Mouse (Mus musculus): ENCODE measurements around the gene Col2a1. TPM values are rescaled to one million over a fixed set of nuclear protein-coding genes. Genes with fewer than 3 reads are reported as not detected.
A peak's percentile ranks its signal among the peaks of the same experiment; 100 is the strongest.

Gene Col2a1
- polyA plus RNA-seq, 1 experiment from 2014 or later: not detected

- no peak overlapping the region for H3K4me3 ChIP-seq (ENCODE audit: inconsistent target)
- H3K79me2 ChIP-seq (ENCODE audit: inconsistent target): no peaks in the 10 kb centered on the region
- H3K27ac ChIP-seq: no peak overlapping the region
- WGBS (ENCODE audit: missing documents): 86% methylated on average over 12 of the region's 13 CpGs
- H3K36me3 ChIP-seq (ENCODE audit: inconsistent target): no peaks in the 10 kb centered on the region
Measured at GRCm38 (mm10) chr15:97992027-97992711, 12.3 kb downstream of the Col2a1 start.

GRCm38 (mm10) chr15:97991285-97991895, 13.1 kb downstream of the Col2a1 start:
- WGBS (ENCODE audit: missing documents): 84% methylated on average over 12 of the region's 12 CpGs
- H3K36me3 ChIP-seq (ENCODE audit: inconsistent target): no peaks in the 10 kb centered on the region

DNA sequence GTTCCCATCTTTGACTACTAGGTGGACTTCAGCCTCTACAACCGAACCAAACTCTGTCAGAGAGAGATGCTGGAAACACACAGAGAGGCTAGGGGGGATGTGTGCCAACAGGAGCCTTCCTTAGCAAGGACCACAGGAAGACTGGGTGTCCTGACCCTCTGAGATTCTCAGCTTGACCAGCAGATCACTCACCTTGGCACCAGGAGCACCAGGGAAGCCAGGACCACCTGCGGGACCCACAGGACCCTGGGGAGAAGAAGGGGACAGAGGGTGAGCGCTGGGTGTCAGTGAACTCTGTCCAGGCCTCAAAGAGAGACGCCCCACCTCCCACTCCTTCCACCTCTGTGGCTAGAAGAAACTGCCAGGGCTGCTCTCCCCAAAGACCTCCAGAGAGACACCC, 13.8 kb downstream of the Col2a1 start:
- Histone ChIP-seq H3K36me3 (ENCODE audit: inconsistent target) (no peaks in the 10 kb centered on the region), H3K27ac (no peak overlapping the region), H3K79me2 (ENCODE audit: inconsistent target) (no peaks in the 10 kb centered on the region), H3K4me3 (ENCODE audit: inconsistent target) (no peak overlapping the region)
- WGBS (ENCODE audit: missing documents): 68% methylated on average over 4 of the region's 4 CpGs

More at GRCm38 (mm10) chr15:97991285-97991895, 13.1 kb downstream of the Col2a1 start:
- Histone ChIP-seq H3K79me2 (ENCODE audit: inconsistent target) (no peaks in the 10 kb centered on the region), H3K4me3 (ENCODE audit: inconsistent target) (no peak overlapping the region), H3K27ac (no peak overlapping the region)

DNA sequence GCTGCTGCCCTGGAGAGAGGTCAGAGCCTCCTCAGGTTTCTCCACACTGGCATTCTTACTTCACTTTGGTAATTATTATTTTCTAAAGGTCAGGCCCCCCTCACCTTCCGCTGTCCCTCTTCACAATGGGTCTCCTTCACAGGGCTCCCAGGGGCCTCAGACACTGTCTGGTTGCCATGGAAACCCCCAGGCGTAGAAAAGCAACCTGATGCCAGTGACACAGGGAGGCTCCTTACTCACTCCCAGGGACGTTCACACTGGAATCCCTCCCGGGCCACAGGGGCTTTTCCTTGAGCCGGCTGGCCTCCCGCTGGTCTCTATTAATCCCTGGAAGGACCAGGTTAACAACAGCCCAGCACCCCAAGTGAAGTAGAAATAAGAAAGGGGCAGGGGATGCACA, 14.4 kb downstream of the Col2a1 start:
- Histone ChIP-seq H3K27ac (no peak overlapping the region), H3K36me3 (ENCODE audit: inconsistent target) (no peaks in the 10 kb centered on the region), H3K4me3 (ENCODE audit: inconsistent target) (no peak overlapping the region), H3K79me2 (ENCODE audit: inconsistent target) (no peaks in the 10 kb centered on the region)
- whole genome bisulfite sequencing (ENCODE audit: missing documents): 49% methylated on average over 4 of the region's 6 CpGs

DNA sequence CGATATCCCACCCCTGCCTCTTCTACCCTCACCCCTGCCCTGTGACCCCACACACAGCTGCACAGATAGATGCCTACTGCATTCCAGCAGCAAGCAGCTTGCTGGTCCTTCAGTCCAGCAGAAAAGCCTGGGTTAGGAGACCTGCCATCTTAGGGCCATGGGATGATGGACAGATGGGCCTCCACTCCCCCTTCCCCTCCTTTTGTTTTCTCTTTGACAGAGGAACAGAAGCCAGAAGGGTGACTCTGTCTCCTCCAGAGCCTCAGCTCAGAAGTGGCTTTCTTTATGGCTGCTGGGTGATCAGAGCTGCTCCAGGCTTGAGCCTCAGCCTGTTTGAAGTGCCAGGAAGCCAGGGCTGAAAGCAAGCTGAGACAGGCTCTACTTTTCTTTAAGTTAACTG, 15.0 kb downstream of the Col2a1 start:
- H3K27ac ChIP-seq: no peak overlapping the region
- WGBS (ENCODE audit: missing documents): 79% methylated on average over 1 of the region's 1 CpGs
- H3K4me3 ChIP-seq (ENCODE audit: inconsistent target): no peak overlapping the region
- H3K36me3 ChIP-seq (ENCODE audit: inconsistent target): no peaks in the 10 kb centered on the region
- H3K79me2 ChIP-seq (ENCODE audit: inconsistent target): no peaks in the 10 kb centered on the region

GRCm38 (mm10) chr15:97981560-97981959, 22.9 kb downstream of the Col2a1 start:
- Histone ChIP-seq H3K36me3 (ENCODE audit: inconsistent target) (no peaks in the 10 kb centered on the region), H3K79me2 (ENCODE audit: inconsistent target) (no peaks in the 10 kb centered on the region), H3K4me3 (ENCODE audit: inconsistent target) (no peak overlapping the region), H3K27ac (no peak overlapping the region)
- 86% methylated on average over 6 of the region's 6 CpGs for WGBS (ENCODE audit: missing documents)

DNA sequence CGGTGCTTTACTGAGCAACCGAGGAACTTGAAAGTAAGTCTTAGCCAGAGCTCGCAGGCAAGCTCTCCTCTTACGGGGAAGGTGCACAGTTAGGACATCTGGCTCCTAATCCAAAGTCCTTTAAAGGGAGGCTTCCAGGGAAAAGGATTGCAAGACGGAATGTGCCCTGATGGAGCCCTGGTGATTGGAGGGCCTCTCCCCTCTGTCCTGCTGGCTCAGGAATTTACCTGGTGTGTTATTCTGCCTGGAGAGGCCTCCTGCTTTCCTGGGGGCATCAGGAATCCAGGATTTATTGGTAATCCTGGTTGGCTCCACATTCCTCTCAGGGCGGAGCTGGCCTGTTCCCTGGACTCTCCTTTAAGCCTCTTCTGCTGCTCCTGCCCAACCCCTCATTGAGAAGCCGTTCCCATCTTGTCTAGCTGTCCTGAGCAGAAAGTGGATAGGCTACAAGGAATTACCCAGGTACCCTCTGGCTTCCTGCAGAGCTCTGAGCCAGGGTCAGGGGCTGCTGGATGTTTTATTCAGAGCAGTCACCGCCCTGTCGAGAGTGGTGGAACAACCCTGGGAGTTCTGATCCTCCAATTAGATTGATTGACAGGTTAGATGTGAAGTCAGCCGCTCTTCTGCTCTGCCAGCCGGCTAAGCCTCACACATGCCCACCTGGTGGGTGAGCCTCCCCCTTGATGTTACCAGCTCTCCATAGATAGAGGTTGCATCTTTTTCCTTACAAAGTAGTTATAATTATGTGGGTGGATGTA, 31.1 kb downstream of the Col2a1 start:
- Histone ChIP-seq H3K36me3 (ENCODE audit: inconsistent target) (0 out of 2 replicates have a peak, but pooled peaks cover 8% of the 10 kb centered on the region), H3K27ac (no peak overlapping the region), H3K4me3 (ENCODE audit: inconsistent target) (no peak overlapping the region), H3K79me2 (ENCODE audit: inconsistent target) (no peaks in the 10 kb centered on the region)
- 86% methylated on average over 11 of the region's 11 CpGs for WGBS (ENCODE audit: missing documents)

DNA sequence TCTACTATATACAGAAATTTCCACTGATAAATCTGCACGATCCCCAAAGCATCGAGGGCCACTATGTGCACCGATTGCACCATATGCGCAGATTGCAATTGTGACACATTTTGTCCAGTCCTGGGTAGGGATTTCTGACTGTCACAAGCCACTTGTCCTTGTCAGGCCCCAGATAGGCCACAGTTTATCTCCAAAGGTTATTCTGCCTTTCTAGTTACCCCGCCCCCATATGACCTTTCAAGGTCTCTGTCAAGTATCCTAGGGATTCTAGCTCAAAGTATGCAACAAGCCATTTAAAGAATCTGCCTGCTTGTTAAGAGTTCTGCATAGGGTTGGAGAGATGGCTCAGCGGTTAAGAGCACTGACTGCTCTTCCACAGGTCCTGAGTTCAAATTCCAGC, 31.9 kb downstream of the Col2a1 start:
- Histone ChIP-seq H3K79me2 (ENCODE audit: inconsistent target) (no peaks in the 10 kb centered on the region), H3K36me3 (ENCODE audit: inconsistent target) (0 out of 2 replicates have a peak, but pooled peaks cover 8% of the 10 kb centered on the region), H3K27ac (no peak overlapping the region), H3K4me3 (ENCODE audit: inconsistent target) (no peak overlapping the region)
- 95% methylated on average over 6 of the region's 6 CpGs for WGBS (ENCODE audit: missing documents)

- 0 out of 2 replicates have a peak, but pooled peaks cover 8% of the 10 kb centered on the region for H3K36me3 ChIP-seq (ENCODE audit: inconsistent target)
- H3K4me3 ChIP-seq (ENCODE audit: inconsistent target): no peak overlapping the region
- H3K79me2 ChIP-seq (ENCODE audit: inconsistent target): no peaks in the 10 kb centered on the region
- WGBS (ENCODE audit: missing documents): 64% methylated on average over 6 of the region's 6 CpGs
- no peak overlapping the region for H3K27ac ChIP-seq
Measured at GRCm38 (mm10) chr15:97970299-97970698, 34.2 kb downstream of the Col2a1 start.

GRCm38 (mm10) chr15:97965311-97966045, 39.0 kb downstream of the Col2a1 start:
- Histone ChIP-seq H3K79me2 (ENCODE audit: inconsistent target) (no peaks in the 10 kb centered on the region), H3K4me3 (ENCODE audit: inconsistent target) (no peak overlapping the region), H3K36me3 (ENCODE audit: inconsistent target) (0 out of 2 replicates have a peak, but pooled peaks cover 8% of the 10 kb centered on the region), H3K27ac (no peak overlapping the region)
- WGBS (ENCODE audit: missing documents): 94% methylated on average over 17 of the region's 17 CpGs

DNA sequence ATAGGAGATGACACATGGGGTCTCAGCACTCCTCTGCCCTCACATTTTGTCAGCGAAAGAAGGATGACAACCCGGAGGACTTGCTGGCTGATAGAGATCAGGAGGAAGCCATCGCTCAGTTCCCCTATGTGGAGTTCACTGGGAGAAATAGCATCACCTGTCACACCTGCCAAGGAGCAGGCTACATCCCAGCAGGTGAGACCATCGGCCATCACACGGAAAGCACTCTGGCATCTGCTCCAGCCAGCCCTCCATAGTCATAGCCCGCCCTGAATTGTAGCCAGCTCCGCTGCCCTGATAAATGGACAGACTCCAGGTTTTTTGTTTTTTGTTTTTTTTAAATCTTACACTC, 39.7 kb downstream of the Col2a1 start:
- H3K79me2 ChIP-seq (ENCODE audit: inconsistent target): no peaks in the 10 kb centered on the region
- 49% methylated on average over 7 of the region's 7 CpGs for WGBS (ENCODE audit: missing documents)
- peak overlapping the region; percentile 61 for H3K4me3 ChIP-seq (ENCODE audit: inconsistent target)
- H3K36me3 ChIP-seq (ENCODE audit: inconsistent target): 0 out of 2 replicates have a peak, but pooled peaks cover 8% of the 10 kb centered on the region
- peak overlapping the region; percentile 36; the same call in 1 of the 2 replicates for H3K27ac ChIP-seq

GRCm38 (mm10) chr15:97963989-97964835, 40.3 kb downstream of the Col2a1 start, which contains the start of gene Tmem106c:
Gene Tmem106c, plus strand, starts transcription at chr15:97964200.
- peak within 1 kb of the TSS; percentile 82 for H3K4me3 ChIP-seq (ENCODE audit: inconsistent target)
- peak within 1 kb of the TSS; percentile 36 for H3K27ac ChIP-seq
- 0 out of 2 replicates have a peak, but pooled peaks cover 2% of the 10 kb centered on the region for H3K36me3 ChIP-seq (ENCODE audit: inconsistent target)
- H3K79me2 ChIP-seq (ENCODE audit: inconsistent target): no peaks in the 10 kb centered on the region
- WGBS (ENCODE audit: missing documents): under 1% methylated on average over 58 of the region's 67 CpGs

- H3K36me3 ChIP-seq (ENCODE audit: inconsistent target): no peaks in the 10 kb centered on the region
- H3K27ac ChIP-seq: peak overlapping the region; percentile 34
- 5% methylated on average over 13 of the region's 13 CpGs for WGBS (ENCODE audit: missing documents)
- no peaks in the 10 kb centered on the region for H3K79me2 ChIP-seq (ENCODE audit: inconsistent target)
- H3K4me3 ChIP-seq (ENCODE audit: inconsistent target): peak overlapping the region; percentile 82
Measured at GRCm38 (mm10) chr15:97963329-97963988, 41.0 kb downstream of the Col2a1 start.

Measured in macrophage (primary cell).